Mouse (Mus musculus) right cerebral cortex, postnatal 10 days (tissue): ENCODE data around the gene Colgalt1.
A peak's percentile ranks its signal among the peaks of the same experiment; 100 is the strongest.

ENCODE experiments used
- DNase-seq, 2 experiments: peaks; one replicate each; pipeline ENCODE4 v3.0.0; 2021; ENCODE audit warnings: low spot score in 2 of 2

Gene Colgalt1

DNA sequence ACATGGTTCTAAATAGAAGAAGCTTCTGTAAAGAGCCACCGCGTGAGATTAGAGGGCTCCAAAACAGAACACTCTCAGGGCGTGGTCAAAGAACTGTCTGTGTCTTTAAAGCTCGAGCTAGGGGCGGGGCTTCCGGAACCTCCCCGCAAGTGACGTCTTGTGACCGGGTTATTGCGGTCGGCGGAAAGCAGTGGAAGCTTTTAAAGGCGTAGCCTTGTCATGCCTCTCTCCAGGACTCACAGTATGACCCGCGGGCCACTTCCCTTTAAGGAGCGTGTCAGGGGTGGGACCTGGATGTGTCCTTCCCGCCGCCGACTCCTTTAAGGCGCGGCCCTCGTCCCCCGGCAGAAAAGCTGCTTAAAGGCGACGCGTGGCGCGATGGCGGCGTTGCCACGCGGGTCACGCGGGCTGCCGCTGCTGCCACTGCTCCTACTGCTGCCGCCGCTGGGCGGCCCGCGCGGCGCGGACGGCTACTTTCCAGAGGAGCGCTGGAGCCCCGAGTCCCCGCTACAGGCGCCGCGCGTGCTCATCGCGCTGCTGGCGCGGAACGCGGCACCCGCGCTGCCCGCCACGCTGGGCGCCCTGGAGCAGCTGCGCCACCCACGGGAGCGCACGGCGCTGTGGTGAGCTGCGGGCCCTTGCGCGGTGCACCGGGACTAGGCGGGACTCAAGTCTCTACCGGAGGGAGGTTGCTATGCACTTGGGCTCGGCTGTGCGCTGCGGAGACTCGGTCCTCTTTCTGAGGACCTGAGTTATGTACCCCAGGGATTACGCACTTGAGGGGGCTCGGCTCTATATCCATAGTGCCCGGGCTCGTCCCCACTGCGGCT lies at the start of gene Colgalt1:
Colgalt1 (plus strand) TSS at position 177 of the 830 bp plus-strand sequence.
- peak; percentile 98 to 99 for DNase-seq

DNA sequence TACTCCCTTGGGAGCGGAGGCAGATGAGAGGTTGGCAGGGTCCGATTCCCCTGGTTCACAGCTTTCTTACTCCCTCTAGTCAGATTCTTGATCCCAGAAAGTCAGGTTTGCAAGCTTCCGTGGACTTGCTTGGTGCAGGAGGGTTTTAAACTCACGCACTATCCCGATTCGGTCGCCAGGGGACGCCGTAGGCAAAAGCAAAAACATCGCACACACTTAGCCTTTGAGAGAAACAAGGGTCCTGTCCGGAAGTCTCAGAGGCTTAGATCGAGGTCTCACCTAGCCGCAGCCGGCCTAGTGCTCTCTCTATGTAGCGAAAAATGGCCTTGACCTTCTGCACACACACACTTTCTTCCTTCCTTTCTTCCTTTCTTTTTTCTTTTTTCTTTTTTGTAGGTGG lies 49.4 kb upstream of the Colgalt1 start:
- peak in 1 of 2 experiments; percentile 63 for DNase-seq

DNA sequence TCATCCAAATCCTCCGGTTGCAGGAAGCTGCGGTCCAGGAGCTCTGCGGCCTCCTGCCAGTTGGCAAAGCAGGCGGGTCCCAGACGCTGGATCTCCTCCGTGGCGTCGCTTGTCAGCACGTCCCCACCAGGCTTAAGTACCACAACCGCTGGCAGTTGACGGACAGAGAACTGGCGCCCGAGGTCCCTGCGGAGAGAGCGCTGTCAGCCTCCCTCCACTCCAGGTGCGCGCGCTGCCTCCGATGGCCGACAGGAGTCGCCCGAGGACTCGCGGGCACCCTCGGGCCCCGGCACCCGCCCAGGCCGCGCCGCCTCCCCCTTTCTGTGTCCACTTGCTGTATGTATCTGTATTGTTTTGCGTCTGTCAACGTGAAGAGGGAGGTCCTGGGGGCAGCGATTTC lies 48.0 kb upstream of the Colgalt1 start:
- DNase-seq: peak; percentile 55 to 77

DNA sequence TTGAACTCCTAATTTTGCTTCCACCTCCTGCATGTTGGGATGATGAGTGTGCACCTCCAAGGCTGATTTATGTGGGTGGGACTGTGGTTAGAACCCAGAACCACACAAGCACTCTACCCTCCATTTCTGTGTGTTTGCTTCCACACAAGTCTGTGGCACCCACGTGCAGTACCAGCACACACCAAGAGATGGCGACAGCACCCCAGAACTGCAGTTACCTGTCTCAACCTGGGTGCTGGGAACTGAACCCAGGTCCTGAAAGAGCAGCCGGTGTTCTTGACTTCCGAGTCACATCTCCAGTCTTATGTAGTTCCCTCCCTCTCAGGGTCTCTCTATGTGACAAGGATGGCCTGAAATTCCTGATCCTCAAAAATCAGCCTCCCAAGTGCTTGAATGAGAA lies 46.8 kb upstream of the Colgalt1 start:
- no peak for DNase-seq

DNA sequence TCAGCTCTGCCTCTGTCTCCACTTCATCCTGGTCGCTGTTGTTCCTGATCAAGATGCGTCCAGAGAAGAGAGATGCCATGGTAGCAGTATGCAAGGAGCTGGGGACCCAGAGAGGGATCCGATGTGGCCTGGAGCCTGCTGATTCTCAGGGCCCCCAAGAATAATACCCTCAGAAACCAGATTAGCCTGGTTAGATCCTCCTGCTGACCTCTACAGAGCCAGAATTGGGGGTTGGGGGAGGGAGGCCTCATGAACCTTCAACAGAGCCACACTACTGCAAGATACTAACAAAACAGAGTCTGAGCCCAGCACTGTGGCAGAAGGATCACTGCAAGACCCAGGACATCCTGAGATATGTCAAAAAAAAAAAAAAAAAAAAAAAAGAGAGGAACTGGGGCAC lies 44.3 kb upstream of the Colgalt1 start, which contains the start of gene Nxnl1:
Nxnl1 (minus strand) TSS at position 101 of the 400 bp plus-strand sequence.
- no peak for DNase-seq

DNA sequence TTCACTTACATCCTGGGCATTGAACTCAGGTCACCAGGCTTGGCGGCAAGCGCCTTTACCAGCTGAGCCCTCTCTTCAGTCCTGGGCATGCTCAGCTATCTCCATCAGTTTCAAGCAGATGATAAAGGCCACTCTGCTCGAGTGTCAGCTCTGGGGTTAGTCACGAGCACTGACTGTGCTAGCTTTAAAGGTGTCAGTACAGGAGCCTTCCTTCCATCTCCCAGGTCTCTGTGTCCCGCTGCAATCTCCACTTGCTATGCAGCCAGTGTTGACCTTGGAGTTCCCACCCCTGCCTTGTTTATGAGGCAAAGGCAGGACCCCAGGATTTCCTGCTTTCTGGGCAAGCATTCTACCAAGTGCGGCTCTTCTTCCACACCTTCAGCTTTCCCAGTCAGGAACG lies 43.2 kb upstream of the Colgalt1 start:
- no peak for DNase-seq

DNA sequence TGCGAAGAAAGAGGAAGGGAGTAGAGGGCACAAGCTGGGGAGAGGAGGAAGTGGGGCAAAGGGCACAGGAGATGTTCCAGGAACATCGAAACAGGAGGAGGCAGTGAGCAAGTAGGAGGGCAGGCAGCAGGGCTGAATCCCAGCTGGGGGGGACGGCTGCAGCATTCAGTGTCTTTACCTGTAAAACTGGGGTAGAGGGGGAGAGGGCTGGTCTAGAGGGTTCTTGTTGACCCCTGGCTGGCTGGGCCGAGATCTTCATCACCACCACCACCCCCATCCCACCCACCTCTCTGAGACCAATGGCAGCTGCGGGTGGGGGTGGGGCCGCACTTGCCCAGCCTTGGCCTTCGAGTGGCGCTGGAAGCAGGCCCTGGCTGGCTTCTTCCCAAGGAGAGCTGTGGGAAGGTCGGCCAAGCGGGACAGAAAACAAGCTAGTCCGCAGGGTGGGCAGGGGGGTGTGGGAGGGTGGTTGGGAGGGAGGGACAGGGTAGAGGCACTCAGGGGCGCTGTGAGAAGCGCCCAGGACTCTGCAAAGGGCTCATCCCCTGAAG lies 42.3 kb upstream of the Colgalt1 start, which contains the start of gene Slc27a1:
Slc27a1 (plus strand) TSS at position 496 of the 551 bp plus-strand sequence.
- DNase-seq: peak; percentile 87 to 89

DNA sequence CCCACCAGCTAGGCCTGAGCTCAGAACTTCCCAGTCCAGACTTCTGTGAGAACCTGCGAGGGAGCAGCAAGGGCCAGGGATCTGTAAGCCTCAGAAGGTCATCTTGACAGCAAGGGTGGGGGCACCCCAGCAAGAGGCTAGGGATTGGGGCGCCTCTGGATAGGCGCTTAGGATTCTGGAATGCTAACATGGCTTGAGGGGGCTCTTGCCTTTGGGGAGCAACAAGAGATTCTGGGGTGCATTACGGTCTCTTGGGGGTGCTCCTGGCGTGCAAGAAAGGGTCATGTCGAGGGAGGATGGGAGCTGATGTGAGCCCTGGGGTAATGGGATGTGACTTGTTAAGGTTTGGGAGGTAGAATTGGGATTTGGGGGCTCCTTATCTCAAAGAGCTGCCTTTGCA lies 41.9 kb upstream of the Colgalt1 start:
- DNase-seq: no peak

DNA sequence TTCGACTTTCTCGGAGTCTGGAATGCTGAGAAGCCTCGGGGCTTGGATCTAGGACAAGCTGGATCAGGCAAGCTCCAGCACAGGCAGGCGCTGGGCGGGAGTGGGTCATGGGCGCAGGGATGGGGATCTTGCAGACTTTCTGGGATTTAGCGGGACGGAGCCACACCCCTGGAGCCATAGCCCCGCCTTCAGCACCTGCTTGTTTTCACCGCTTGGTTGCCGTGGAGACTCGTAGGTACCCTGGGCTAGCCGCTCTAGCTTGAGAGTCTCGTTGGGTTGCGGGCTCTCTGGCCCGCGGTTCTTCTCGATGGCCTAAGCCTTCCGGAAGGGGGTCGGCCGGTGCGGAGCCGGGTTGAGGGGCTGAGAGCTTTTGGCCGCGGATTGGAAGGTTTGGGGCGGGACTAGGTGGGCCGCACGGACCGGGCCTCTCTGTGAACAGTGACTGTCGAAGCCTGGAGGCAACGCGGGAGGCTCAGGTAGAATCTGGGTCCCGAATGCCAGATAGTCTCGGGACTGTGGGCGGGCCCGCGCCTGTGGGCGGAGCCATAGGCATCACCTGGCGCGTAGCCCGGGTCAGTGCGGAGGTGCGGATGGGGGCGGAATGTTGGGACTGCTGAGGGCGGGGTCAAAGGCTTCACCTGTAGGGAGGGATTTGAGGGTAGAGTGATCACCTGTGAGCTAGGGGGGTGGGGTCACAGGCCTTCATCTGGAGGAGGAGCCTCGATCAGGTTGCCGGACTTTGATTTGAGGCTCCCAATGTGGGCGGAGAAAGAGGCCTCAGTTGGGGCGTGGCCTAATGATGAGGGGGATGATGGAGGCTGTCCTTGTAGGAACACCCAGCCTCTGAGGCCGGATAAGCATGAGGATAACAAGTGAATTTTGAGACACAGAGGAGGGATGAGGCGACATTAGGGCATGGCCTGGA lies 41.2 kb upstream of the Colgalt1 start:
- DNase-seq: peak; percentile 93 to 95

DNA sequence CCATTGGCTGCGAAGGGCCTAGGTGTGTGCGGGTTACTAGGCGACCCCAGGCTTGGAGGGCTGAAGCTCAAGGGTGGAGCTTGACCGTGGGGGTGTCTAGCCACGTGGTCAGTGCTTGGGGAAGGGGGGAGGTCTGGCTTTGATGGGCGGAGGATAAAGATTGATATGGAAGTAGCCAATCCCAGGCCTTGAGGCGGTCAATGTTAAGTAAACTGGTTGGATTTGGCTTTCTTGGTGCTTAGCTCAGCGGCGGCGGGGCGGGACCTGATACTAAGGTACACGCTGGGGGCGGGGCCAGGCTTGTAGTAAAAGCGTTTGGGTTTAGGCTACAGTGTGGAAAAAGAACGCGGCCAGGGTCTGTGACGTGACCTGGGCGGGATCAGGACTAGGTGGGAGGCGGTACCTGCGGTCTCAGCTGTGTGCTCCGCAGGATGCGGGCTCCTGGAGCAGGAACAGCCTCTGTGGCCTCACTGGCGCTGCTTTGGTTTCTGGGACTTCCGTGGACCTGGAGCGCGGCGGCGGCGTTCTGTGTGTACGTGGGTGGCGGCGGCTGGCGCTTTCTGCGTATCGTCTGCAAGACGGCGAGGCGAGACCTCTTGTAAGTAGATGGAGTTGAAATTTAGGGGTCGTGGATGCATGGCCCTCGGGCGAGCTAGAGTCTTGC lies 40.4 kb upstream of the Colgalt1 start:
- peak; percentile 97 to 99 for DNase-seq

DNA sequence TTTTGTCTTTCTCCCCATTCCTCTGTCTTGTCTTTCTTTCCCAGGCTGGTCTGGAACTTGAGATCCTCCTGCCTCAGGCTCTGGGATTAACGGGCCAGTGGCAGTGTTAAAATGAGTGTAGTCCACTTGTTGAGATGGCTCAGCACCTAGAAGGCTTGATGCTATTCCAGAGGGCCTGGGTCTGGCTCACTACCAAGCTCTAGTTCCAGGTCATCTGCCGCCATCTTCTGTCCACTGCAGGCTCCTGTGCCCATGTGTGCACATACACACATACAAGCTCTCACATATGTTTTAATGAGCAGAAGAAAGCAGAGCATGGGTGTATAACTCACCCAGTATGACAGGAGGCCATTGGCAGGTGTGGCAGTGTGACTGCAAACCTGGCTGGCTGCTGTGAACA lies 38.7 kb upstream of the Colgalt1 start:
- DNase-seq: no peak

DNA sequence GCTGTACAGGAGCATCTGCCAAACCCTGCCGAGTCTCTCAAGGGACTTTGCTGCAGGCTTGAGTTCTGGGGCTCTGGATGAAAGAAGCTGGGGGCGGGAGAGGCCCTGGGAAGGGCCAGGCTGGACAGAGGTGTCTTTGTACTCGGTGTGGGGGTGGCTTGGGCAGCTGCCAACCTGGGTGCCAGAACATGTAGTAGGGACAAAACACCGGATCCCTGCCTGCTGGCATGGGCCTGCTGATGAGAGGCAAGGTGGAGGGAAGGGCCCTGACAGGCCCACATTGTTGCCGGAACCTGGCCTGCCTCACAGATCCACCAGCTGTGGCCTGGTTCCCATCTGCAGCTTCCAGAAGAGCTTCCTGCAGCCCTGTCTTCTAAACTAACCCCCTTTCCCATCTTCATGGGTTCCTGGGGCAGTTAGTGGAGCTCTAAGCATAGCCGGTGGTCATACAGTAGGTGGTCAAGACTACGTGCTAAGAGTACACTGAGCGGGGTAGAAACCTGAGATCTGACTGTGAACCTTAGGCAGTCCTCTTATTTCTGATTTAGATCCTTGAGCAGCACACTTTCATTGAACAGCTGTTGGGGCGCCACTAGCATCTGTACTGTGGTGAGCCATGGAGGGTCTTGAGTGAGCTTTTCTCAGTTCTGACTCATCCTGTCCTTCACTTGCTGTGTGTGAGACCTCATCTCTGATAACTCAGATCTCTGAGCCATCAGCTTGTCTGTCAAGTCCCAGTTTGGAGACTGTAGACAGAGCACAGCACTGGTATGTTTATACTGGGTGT lies 37.8 kb upstream of the Colgalt1 start:
- DNase-seq: peak; percentile 94 to 95

DNA sequence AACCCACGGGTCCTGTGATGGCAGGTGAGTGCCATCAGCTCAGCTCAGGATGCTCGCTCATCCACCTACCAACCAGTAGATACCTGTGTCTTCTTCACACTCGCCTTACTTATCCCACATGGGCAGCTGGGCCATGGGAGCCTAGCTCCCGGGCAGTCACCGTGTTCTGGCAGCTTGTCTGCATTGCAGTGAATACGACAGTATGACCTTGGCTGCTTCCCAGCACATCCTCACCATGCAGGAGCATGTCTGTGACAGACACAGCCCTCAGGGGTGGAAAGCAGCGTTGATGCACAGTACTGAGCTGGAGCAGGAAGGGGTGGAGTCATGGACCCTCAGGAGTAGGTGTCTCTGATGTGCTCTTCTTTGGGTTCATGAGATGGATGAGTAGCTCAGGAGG lies 36.4 kb upstream of the Colgalt1 start:
- DNase-seq: no peak

DNA sequence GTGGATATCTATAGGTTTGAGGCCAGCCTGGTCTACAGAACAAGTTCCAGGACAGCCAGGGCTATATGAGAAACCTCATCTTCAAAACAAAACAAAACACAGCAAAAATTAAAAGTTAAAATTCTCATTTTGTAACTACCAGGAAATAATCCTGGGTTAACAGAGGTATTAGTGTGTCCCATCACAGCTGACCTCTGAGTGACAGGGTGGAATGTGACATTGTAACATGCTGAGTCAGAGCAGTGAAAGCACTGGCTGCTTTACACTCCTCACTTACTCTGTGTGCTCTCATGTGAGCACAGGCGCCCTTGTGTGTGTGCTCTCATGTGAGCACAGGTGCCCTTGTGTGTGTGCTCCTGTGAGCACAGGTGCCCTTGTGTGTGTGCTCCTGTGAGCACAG lies 35.8 kb upstream of the Colgalt1 start:
- no peak for DNase-seq

DNA sequence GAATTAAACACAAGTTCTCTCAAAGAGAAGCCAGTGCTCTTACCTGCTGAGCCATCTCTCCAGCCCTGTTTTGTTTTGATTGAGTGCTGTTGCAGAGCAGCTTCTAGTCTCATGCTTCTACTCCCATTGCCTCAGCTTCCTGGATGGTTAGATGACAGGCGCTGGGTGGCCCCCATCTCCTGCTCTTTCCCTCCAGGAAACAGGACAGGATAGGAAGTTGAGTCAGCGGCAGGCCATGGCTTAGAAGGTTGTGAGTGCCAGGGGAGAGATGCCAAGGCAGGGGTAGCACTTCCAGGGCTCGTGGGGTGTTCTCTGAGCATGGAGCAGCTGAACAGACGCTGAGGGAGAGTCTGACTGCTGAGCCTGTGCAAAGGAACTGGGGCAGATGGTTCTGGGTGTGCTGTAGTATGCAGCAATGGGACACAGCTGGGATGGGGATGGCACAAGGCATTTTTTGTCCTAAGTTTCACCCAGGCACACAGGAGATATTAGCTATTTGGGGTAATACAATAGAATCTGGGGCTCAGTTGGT lies 32.9 kb upstream of the Colgalt1 start:
- DNase-seq: no peak

DNA sequence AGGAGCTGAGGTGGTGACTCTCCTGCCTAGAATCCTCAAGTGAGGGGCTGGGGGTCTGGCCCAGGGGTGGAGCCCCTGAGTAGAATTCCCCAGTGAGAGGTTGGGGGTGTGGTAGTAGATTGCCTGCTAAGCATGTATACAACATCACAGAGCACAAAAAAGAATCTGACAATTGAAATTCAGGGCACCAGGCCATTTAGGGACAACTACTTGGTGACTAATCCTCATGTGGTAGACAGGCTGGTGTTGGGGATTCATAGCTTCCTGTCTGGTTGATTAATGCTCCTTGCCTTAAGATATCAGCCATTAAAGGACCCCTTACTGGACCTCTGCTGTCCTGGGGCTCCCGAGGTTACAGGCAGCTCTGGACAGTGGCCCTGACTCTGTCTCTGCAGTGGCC lies 31.8 kb upstream of the Colgalt1 start:
- DNase-seq: no peak

DNA sequence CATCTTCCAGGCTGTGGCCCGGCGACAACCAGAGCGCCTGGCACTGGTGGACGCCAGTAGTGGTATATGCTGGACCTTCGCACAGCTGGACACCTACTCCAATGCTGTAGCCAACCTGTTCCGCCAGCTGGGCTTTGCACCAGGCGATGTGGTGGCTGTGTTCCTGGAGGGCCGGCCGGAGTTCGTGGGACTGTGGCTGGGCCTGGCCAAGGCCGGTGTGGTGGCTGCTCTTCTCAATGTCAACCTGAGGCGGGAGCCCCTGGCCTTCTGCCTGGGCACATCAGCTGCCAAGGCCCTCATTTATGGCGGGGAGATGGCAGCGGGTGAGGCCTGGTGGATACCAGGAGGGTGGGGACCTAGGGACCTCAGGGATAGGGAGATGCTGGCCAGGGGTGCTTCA lies 31.3 kb upstream of the Colgalt1 start:
- no peak for DNase-seq

DNA sequence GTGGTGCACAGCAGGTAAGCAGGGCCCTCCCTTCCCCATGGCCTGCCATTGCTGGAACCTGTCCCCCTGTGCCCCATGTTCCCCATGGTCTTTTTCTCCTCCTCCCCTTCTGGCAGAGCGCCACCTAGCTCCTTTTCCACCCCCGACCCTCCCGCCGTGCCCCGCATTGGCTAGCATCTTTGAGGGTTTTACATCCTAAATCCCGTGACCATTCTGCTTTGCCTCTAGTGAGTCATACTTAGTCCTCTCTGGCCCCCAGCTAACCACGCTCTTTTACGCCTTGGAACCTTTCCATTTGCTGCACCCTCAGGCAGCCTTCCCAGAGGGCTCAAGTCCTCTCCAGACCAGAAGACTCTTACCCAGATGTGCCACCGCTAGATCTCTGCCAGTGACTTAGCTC lies 30.6 kb upstream of the Colgalt1 start:
- no peak for DNase-seq

DNA sequence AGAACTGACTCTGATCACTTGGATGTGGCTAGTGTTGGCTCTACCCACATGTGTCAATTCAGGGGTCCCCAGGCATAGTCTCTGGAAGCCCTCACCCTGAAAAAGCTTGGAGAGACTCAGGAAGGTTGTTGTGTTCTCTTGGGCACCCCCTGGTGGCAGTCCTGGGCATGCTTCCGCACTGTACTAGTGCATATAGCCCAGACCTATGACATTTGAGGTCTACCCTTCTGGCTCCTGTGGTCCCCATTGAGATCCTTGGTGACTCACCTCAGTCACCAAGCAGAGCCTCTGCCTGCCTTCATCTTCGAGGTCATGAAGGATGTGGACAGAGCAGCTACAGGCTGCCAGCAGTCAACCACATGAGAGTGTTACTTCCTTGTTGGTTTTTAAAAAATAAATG lies 23.9 kb upstream of the Colgalt1 start:
- peak; percentile 64 to 76 for DNase-seq

DNA sequence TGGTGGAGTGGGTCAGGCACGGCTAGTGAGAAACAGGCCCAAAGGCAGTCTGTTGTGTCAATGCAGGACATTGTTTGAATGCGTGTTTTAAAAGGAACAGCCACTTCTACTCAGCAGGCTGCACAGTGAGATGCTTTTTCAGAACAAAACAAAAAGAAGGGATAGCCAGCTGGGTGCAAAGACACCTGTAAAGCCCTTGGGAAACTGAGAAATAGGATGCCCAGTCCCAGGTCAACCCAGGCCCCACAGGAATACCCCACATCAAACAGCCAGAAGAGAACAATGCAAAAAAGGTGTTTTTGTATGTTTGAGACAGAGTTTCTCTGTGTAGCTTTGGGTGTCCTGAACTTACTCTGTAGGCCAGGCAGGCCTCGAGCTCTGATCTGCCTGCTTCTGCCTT lies 22.0 kb upstream of the Colgalt1 start:
- no peak for DNase-seq

DNA sequence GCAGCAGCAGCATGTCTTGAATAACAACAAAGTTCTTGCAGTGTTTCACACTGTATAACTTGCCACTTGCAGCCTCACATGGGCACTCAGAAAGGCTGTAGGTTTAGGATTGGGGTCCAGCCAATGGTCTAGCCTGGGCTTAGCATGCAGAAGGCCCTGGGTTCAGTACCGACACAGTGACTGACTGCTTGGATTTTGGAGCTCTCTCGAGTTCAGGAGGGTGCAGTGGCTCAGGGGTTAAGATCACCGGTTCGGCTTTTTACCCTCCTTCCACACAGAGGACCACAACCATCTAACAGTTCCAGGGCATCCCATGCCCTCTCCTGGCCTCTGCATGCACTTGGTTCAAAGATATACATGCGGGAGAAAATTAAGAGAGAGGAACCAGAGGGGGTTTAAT lies 19.8 kb upstream of the Colgalt1 start:
- DNase-seq: no peak
